Mouse (Mus musculus): ENCODE results near the gene Meox1.

Meox1 gene

GRCm38 (mm10) chr11:101855950-101856712 lies 38.0 kb downstream of the Meox1 start:
- no peak for DNase-seq (ENCODE audit: extremely low read depth, low read depth, low spot score)

GRCm38 (mm10) chr11:101851042-101851441 lies 43.1 kb downstream of the Meox1 start:
- DNase-seq (ENCODE audit: extremely low read depth, low read depth, low spot score) = no peak

- DNase-seq (ENCODE audit: extremely low read depth, low read depth, low spot score) = no peak
Measured at GRCm38 (mm10) chr11:101849286-101849685, 44.9 kb downstream of the Meox1 start.

GRCm38 (mm10) chr11:101847509-101847908 lies 46.7 kb downstream of the Meox1 start:
- DNase-seq (ENCODE audit: extremely low read depth, low read depth, low spot score) = no peak

GRCm38 (mm10) chr11:101842773-101843163 lies 51.4 kb downstream of the Meox1 start:
- DNase-seq (ENCODE audit: extremely low read depth, low read depth, low spot score) = no peak

GRCm38 (mm10) chr11:101841998-101842772 lies 52.0 kb downstream of the Meox1 start:
- no peak for DNase-seq (ENCODE audit: extremely low read depth, low read depth, low spot score)

GRCm38 (mm10) chr11:101840405-101840804 lies 53.8 kb downstream of the Meox1 start:
- no peak for DNase-seq (ENCODE audit: extremely low read depth, low read depth, low spot score)

- no peak for DNase-seq (ENCODE audit: extremely low read depth, low read depth, low spot score)
Measured at GRCm38 (mm10) chr11:101839426-101839825, 54.7 kb downstream of the Meox1 start.

GRCm38 (mm10) chr11:101832001-101832400 lies 62.2 kb downstream of the Meox1 start:
- no peak for DNase-seq (ENCODE audit: extremely low read depth, low read depth, low spot score)

GRCm38 (mm10) chr11:101830616-101831015 lies 63.6 kb downstream of the Meox1 start:
- no peak for DNase-seq (ENCODE audit: extremely low read depth, low read depth, low spot score)

GRCm38 (mm10) chr11:101830112-101830511 lies 64.1 kb downstream of the Meox1 start:
- DNase-seq (ENCODE audit: extremely low read depth, low read depth, low spot score) = no peak

- DNase-seq (ENCODE audit: extremely low read depth, low read depth, low spot score) = no peak
Measured at GRCm38 (mm10) chr11:101828718-101829117, 65.5 kb downstream of the Meox1 start.
